Mouse (Mus musculus): ENCODE results near the gene Itih1.

GRCm38 (mm10) chr14:30916516-30916915 is 26.6 kb downstream of the Itih1 start:
- TF ChIP-seq CTCF (IDR thresholded peaks at IDR 0.05; ENCODE audit: control insufficient read depth, insufficient read depth, insufficient read length) (no peak), CEBPB (IDR thresholded peaks at IDR 0.05; ENCODE audit: low read depth) (no peak), USF1 (IDR thresholded peaks at IDR 0.05; ENCODE audit: low read depth) (no peak), MAX (IDR thresholded peaks at IDR 0.05) (no peak)
